In the genomic region with DNA sequence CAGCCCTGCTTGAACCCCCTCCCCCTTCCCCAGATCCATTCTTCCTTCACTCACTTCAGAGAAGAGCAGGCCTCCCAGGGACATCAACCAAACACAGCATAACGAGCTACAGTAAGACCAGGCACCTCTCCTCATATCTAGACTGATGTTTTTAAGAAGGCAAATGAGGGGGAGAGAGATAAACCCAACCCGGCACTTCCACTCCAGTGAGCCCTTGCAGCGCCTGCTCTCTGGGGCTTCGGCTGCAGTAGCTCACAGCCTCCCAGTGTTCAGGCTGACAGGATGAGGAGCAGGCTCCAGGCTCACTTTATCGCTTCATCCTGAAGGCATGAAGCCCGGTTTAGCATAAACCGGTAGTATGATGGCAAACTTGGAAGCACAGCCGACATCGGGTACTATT, we compare ENCODE assay signal across 13 mouse cellular contexts.
"Had no signal": no experiment of that assay in that cellular context is flagged by ENCODE, and none has a peak within 500 bp of the region (broad histone marks: within the 10 kb centered on the region; RNA-seq: fewer than 3 reads in every experiment).

No protein-coding gene starts in this region.

- H3K4me2 ChIP-seq: limb, embryonic 12.5 days; liver, embryonic 13.5 days; stomach, embryonic 15.5 days had no signal

- ATAC-seq: intestine, embryonic 16.5 days; liver, postnatal 0 days had no signal

- H3K27ac ChIP-seq: kidney, postnatal 0 days; layer of hippocampus, adult 2 months; limb, embryonic 12.5 days; liver, embryonic 13.5 days; stomach, embryonic 15.5 days had no signal

- H3K9ac ChIP-seq: limb, embryonic 12.5 days; liver, embryonic 13.5 days; liver, postnatal 0 days; stomach, embryonic 15.5 days had no signal

- DNase-seq: kidney, adult 8-10 months; liver; liver, embryonic 13.5 days; liver, postnatal 0 days; lung, postnatal 36 days; right cerebral cortex, postnatal 14 days; thymus, adult 2 months; thymus, postnatal 25 days had no signal

- H3K4me3 ChIP-seq: layer of hippocampus, adult 2 months; limb, embryonic 12.5 days; liver, embryonic 13.5 days; stomach, embryonic 15.5 days had no signal

- H3K9me3 ChIP-seq: liver, embryonic 13.5 days; stomach, embryonic 15.5 days had no signal

- H3K4me1 ChIP-seq: liver, embryonic 13.5 days had no signal

- H3K36me3 ChIP-seq: limb, embryonic 12.5 days; liver, embryonic 13.5 days; stomach, embryonic 15.5 days had no signal
